Mouse (Mus musculus): ENCODE data around the gene Col5a2.
"Not testable (repeated sequence)": the region's sequence is repeated elsewhere in the genome, so short reads cannot be mapped to it uniquely, and the experiment has no call there.

Gene Col5a2

DNA sequence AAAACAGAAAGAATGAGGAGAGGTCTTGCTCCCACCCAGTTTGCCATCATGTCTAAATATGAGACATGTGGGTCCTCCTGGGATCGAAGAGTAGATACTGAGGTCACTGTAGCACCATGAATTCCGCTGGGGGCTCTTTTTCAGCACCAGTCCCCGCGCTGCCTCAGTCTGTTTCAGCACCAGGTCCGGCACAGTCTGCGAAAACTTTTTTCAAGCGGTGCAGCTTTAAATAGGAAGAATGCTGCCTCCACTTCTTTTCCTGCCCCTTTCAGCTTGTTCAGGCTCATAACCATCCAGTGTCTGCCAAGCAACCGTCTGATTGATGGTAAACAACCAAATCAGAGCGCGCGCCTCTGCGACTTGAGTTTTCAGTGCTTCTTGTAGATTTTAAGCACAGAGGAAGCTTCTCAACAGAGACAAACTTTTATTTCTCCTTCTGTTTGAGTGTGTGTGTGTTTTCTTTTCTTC lies at the start of gene Col5a2:
TSS of gene Col5a2 (minus strand) at position 418 of the 468 bp plus-strand sequence.
- peak; percentile 16 for DNase-seq (ENCODE audit: low read depth, low spot score)

DNA sequence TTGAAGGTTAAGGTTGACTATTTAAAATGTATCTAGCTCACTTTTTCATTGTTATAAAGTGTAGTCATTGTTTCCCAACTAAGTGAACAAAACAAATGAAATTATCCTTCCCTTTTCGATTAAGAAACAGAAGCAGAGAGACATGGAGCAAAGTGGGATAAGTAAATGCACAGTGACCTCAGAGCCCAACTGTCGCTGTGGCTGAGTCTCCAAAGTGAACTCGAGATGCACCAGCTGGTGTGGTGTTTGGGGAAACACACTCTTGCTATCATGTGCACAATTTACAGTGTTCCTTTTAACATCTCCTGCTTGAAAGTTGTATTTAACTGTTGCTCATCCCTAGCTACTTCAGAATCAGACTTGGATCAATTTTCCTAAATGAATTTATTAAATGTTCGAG lies 47.4 kb upstream of the Col5a2 start:
- no peak for DNase-seq (ENCODE audit: low read depth, low spot score)

DNA sequence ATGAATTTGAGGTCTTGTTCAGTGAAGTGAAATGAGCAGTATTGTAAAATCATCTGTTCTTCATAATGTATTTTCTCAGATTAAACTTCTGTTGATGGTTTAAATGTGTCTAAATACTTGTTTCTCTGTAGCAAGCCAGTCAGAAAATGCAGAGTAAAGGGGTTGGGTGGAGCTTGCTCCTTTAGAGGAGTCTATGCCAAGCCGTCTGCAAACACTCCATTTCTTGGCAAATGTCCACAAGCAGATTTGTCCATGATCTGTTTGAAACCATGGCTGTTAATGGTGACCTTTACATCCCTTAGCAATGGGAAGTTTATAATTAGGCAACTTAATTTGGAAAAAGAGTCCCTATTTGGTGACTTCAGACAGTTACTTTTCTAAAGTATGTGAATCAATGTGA lies 38.8 kb upstream of the Col5a2 start:
- no peak for DNase-seq (ENCODE audit: low read depth, low spot score)

DNA sequence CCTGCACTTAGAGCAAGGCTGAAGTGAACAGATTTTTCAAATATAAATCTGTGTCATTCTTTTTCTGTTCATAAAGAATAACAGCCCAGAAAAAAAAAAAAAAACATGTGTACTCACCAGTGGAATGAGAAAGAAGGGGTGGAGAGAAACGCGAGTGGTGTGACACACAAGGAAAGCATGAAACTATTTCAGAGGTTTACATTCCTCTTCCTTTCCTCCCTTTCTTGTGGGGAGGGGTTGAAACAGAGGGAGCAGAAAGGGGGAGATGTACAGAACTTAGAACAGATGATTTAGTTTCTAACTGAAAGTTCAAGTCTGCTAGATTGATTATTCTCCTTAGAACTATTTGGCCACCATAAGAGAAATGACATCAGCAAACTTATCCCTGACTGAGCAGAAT lies 38.1 kb upstream of the Col5a2 start:
- no peak for DNase-seq (ENCODE audit: low read depth, low spot score)

DNA sequence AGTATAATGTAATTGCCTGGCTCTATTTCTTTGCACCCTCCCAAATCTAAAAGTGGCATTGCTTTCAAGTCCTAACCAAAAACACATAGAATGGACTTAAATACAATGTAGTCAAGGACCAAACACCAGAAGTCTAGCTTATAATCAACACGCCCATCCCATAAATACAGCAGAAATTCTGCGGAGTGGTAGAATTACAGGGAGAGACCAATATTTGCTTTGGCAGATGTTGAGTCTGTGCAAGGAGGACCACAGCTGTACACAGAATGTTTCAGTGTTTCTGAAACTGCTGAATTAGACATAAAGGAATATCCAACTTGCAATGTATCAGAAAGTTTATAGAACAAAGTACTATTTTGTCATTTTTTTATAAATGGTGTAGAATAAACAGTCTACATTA lies 28.4 kb upstream of the Col5a2 start:
- no peak for DNase-seq (ENCODE audit: low read depth, low spot score)

DNA sequence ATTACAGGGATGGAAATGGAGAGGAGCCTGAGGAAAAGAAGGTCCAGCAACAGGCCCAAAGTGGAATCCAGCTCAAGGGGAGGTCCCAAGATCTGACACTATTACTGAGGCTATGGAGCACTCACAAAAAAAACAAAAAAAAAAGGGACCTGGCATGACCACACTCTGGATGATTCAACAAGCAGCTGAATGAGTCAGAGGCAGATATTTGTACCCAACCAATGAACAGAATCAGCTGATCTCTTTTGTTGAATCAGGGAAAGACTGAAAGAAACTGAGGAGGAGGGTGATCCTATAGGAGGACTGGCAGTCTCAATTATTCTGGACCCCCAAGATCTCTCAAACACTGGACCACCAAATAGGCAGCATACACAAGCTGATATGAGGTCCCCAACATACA lies 24.4 kb upstream of the Col5a2 start:
- DNase-seq (ENCODE audit: low read depth, low spot score) = not testable (repeated sequence)

DNA sequence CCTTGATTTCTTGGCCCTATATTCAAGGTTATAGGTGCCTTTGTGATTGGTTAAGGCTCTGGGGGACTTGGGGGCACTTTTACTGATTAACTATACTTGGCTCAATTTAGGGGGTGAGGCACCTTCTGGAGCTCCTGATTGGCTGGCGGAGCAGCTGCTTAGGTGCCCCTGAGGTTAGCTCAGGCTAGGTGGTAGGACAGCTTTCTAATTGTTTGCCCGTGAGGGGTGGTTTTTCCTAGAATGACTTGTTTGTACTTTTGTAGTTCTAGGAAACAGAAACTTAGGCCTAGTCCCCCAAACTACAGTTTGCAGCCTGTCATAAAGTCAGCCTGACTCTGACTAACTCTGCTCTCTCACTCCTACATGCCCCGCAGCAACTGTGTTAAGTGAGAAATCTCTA lies 20.5 kb upstream of the Col5a2 start:
- no peak for DNase-seq (ENCODE audit: low read depth, low spot score)

DNA sequence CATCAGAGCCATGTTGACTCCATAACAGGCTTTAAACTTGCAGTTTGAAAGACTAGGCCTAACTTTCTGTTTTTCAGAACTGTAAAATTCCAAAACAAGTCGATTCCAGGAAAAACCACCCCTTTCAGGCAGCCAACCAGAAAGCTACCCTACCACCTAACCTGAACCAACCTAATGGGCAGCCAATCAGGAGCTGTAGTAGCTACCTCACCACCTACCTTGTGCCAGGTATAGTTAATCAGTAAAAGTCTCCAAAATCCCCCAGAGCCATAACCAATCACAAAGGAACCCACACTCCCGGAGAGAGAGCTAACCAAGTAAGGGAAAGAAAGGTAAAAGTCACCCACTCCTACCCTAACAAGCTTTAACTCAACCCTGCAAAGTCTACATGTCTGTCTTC lies 18.4 kb upstream of the Col5a2 start:
- no peak for DNase-seq (ENCODE audit: low read depth, low spot score)

DNA sequence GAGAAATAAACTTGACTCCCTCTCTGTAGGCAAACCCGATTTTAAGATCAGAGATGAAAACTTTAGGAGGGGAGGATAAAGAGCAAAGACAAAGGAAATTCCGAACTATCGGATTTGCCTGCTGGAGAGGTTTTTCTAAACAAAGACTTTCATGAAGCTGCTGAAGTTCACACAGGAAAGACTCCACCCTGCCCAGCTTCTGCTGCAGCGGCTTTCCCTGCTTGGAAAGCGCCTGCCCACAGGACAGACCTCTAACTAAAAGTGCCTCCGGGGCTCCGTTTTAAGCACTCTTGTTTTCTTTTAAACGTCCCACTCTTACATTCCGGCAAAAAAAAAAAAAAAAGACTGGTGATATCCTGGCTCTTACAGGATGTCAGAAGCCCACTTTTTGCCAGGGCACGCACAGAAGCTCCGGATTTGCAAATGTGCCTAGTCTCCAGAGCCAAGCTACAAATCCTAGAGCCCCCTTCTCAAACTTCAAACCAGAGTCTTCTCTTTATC lies 791 bp downstream of the Col5a2 start:
- DNase-seq (ENCODE audit: low read depth, low spot score) = no peak

DNA sequence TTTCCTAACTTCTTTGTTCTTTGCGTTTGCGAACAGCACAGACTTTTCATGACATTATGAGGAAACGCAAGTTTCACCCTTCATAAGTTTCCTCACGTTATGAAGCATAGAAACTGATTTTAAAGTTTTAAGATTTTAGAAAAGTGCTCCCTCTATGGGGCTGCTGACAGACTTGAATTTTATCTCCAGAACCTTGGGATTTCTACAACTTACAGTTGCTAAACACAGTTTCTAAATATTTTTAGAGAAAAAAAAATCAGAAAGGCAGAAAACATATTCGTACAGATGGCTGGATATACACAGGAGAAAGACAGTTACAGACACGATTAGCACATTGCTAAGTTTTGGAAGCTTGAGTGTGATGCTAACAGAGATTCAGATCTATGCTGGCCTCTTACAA lies 1.6 kb downstream of the Col5a2 start:
- no peak for DNase-seq (ENCODE audit: low read depth, low spot score)

DNA sequence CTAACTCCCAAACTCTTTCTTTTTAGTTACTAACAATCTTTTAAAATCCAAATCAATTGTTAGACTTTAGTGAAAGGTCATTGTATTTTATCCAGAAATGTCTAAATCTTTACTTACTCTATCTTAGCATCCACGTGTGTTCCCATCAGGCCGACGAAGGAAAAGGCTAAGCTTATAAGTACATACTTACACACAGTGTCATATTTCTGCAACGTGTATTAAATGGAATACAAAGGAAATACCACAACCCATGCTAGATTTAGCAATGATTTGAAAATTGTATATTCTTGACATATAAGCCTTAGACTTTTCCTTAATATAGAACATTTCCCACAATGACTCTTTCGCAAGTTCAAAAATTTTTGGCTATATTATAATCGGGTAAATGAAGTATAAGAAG lies 2.6 kb downstream of the Col5a2 start:
- no peak for DNase-seq (ENCODE audit: low read depth, low spot score)

DNA sequence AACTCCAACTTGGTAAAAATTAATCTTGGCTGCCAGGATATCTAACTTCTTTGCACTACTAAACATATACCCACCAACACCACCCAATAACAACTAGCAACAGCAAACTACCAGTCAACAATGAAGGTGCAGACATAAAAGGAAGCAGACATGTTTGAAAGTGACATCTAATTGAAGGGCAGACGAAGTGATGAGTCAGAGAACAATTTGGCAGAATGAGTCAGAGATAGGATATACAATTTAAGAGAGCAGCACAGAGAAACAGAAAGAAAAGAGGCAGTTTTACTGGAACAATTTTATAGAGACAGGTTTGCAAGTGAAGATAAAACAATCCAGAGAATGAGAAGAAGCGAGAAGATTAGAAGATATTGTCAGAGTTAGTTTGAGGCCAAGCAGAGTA lies 8.1 kb downstream of the Col5a2 start:
- no peak for DNase-seq (ENCODE audit: low read depth, low spot score)

DNA sequence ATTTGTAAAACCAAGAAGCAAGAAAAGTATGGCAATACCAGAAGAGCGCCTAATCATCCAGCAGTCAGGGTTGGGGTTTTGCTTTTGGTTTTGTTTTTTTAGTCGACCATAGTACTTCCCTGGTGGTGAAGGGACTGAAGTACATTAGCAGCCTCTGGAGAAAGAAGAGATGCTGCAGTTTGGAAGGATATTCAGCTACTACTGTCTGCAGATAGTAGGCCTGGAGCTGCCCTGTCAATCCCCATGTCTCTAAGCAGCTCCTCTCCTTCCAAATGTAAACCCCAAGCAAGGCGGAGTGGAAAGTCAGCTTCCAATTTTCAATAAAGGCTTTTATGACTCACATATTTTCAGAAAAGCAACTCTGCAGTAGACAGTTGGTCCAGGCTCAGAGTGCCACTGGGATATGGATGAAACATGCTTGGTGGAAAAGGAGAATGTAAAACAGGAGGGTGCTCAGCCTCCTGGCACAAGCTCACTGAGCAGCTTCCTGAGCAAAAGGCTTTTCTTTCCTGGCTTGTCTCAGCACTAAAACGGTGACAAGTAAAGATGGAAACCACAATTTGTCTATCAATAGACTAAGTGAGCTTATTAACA lies 10.9 kb downstream of the Col5a2 start:
- no peak for DNase-seq (ENCODE audit: low read depth, low spot score)

DNA sequence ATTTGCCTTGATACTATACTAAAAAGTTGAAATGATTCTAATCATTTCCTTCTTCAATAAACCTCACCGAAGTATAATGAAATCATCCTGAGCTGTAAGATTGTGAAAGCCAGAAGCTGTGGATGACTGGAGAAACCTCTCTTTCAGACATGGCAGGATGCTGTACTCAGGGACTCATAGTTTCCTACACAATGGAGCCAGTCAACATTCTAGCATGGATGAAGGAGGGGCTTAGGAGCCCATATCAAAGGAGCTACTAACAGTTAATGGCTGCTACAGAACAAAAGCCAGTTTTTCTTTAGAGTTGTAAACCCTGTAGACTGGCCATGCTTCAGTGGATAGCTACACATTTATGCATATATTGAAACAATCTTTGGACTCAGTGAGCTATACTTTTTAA lies 12.6 kb downstream of the Col5a2 start:
- no peak for DNase-seq (ENCODE audit: low read depth, low spot score)

DNA sequence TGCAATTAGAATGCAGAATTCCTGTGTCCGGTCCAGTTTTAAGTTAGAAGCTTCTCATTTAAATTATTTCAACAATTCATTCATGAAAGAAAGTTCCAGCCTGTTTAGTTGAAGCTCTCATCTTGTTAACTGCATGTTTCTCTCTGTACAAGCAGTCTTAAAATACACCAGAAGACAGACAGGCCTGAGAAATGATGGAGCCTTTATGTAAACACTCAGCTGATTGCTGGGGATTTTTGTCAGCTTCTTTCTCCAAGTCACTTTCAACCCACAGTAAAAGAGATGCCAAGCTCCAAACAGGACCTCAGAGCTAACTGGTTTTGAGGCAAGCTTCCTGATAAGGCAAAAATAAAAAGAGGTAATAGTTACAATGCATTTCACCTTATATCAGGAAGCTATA lies 14.8 kb downstream of the Col5a2 start:
- no peak for DNase-seq (ENCODE audit: low read depth, low spot score)

DNA sequence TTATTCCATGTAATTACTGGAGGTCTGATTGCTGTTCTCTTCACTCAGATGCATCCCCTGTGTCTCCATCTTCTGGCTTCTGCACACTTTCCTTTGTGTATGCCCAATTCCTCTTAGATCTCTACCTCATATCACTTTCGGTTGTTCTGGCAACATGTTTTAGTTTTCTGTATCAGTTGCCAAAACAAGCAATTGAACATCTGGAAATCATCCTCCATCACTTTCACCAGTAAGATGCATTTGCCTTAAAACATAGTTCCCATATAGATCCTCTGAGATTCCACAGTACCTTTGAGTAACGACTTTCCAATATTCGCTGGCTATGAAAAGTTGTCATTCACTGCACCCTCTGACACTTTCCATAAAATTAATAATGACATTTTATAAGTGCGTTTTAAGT lies 20.1 kb downstream of the Col5a2 start:
- no peak for DNase-seq (ENCODE audit: low read depth, low spot score)

DNA sequence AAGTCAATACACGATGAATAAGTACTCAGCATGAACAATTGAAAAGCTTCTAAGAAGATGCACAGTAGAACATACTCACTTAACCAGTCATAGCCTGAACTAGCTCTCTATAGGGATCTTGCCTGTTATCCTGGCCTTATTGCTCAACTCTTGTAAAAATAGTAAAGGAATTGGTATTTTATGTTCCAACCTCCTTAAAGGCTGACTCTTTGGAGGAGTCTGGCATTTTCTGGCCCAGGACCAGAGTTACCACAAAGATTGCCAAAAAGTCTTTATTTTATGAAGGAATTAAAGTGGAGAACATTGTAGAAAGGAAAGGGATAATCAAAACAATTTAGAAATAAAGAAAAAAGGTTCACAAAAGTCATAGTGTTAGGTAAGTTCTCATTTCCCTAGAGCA lies 21.2 kb downstream of the Col5a2 start:
- no peak for DNase-seq (ENCODE audit: low read depth, low spot score)

DNA sequence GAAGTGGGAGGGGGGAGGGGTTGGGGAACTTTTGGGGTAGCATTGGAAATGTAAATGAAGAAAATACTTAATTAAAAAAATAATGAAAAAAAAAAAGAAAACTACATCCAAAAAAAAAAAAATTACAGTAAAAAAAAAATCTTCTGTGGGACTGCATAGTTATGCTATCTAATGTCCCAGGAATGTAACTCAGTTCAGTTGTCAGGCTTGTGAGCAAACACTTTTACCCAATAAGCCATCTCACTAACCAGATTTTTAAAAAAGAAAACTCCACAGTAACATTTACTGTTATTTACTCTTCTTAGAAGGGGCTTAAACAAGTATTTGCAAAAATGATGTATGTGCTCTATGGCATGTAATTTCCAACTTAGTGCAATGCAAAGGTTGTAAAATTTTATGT lies 24.0 kb downstream of the Col5a2 start:
- DNase-seq (ENCODE audit: low read depth, low spot score) = no peak

DNA sequence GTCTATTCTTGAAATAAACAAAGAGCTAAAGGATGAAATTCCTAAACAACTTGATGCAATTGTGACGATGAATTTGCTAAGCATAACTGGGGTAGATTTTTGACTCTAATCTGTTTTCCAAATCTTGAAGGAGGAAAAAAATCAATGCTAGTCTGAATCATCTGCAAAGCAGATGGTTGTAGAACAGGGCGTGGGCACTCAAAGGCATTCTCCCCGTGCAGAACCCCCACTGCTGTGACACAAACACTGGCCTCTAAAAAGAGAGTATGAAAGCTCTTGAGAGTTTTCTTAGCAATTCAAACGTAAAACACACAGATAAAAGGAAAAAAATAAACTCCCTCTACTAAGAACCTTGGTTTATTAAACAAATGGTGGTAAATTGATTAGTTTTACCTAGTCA lies 30.3 kb downstream of the Col5a2 start:
- DNase-seq (ENCODE audit: low read depth, low spot score) = no peak

DNA sequence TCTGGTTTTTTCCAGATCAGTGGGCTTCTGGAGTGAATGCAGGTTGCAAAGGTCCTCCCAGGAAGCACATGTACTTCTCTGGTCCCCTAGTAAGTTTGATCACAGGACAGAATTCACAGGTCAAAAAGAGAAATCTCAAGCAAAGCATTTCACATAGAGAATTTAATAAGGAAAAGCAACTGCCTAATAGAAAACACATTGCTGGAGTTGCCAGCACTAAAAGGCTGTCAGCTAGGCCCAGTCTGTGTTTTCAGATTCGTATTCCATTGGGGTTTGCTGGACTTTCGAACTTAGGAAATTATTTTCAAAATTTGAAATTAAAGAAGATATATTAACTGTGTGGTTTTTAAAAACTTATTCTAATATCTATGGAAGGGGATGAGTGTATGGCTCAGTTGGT lies 42.3 kb downstream of the Col5a2 start:
- no peak for DNase-seq (ENCODE audit: low read depth, low spot score)

DNA sequence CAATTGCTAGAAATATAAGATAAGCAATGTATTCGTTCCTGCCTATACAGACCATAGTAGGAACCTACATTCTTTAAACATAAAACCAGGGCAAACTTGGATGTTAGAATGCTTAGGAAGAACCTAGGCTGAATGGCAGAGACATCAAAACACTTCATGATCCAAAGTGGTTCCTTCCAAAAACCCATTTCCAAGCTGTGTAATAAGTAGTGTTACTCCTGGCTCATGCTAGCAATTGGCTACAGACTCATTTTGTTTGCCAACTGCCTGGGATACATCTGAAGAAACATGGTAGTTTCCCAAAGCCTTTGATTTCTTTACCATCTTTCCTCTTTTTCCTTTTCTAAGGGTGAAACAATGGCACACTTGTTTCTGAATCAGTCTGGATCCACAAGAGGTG lies 47.3 kb downstream of the Col5a2 start:
- no peak for DNase-seq (ENCODE audit: low read depth, low spot score)

DNA sequence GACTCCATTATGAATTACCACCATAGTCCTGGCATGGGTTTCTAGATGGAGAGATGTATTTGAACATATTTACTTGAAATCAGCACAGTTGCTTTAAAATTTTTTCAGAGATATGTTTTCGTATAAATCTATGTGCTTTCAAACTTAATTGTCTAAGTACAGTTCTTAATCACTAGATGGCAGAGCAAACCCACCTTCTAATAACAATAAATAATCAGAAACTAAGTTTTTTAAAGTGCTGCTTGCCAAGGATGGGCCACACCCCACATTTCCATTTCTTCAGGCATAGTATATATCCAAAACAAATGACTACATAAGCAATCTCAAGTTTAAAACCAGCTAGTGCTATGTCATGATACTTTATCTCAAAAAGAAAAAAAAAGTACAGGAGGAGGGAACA lies 54.2 kb downstream of the Col5a2 start:
- DNase-seq (ENCODE audit: low read depth, low spot score) = no peak

DNA sequence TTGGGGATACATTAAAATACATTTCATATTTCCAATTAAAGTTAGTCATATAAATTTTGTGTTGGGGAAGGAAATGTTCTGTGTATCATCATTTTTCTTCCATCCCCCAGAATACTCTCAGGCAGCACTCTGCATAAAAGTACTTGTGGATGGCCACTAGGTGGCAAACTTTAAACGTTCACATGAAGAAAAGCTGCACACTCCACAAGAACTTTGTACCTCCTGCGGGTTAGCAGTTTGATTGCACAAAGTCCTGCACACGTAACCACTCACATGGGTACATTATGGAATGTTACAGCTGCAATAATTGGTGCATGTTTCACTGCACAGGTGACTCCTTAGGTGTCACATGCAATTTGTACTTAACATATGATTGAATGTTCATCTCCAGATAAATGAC lies 71.2 kb downstream of the Col5a2 start:
- no peak for DNase-seq (ENCODE audit: low read depth, low spot score)

DNA sequence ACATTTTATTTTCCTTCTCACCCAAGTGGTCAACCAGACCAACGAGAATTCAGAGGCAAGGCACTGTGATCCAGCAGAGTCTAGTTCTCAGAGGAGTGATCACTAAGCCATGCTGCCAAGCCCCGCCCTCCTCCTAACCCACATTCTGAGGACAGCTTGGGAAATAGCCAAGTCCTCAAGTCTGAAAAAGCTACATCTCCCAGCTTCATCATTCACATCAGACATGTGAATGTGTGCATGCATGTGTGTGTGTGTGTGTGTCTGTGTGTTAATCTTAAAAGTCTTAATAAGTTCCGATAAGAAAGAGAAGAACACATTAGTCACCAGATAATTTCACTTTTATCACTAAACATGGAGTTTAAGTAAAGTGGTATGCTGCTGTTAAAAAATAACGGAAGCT lies 72.6 kb downstream of the Col5a2 start:
- DNase-seq (ENCODE audit: low read depth, low spot score) = no peak
